Mouse (Mus musculus) intestine, embryonic 14.5 days (tissue): ENCODE results near the gene Cit. TPM values are rescaled to one million over a fixed set of nuclear protein-coding genes. Genes with fewer than 3 reads are reported as not detected.

Source experiments
- ATAC-seq: fragments of 200-750 bp; cut with Nextera tagmentation; replicated peaks from 2 replicates; pipeline ENCODE4 v1.8.0; 2017; ENCODE audit warnings: low read depth, moderate number of reproducible peaks, moderate TSS enrichment, moderate library complexity; ENCODE audit not compliant: low FRiP score, low TSS enrichment
- DNase-seq: peaks from one replicate; pipeline ENCODE4 v3.0.0-alpha.2; 2018; ENCODE audit warnings: low spot score
- H3K27ac ChIP-seq: fragments of 300-500 bp; sonication (generic); 2 replicates; pipeline ENCODE4 v1.5.1; 2014; ENCODE audit warnings: low read depth, mild to moderate bottlenecking, control low read depth
- H3K27me3 ChIP-seq: fragments of 300-500 bp; sonication (generic); replicated peaks from 2 replicates; pipeline ENCODE4 v1.6.1; 2014; ENCODE audit warnings: low read length, control low read depth; ENCODE audit not compliant: control insufficient read depth, insufficient read depth
- H3K36me3 ChIP-seq: fragments of 300-500 bp; sonication (generic); 2 replicates; pipeline ENCODE4 v1.6.1; 2014; ENCODE audit warnings: low read length, control low read depth; ENCODE audit not compliant: control insufficient read depth, insufficient read depth
- H3K4me1 ChIP-seq: fragments of 300-500 bp; sonication (generic); replicated peaks from 2 replicates; pipeline ENCODE4 v1.6.1; 2014; ENCODE audit warnings: low read length, control low read depth, mixed read lengths; ENCODE audit not compliant: control insufficient read depth, insufficient read depth
- H3K4me2 ChIP-seq: fragments of 300-500 bp; sonication (generic); 2 replicates; pipeline ENCODE4 v1.6.1; 2014; ENCODE audit warnings: low read length
- H3K4me3 ChIP-seq: fragments of 300-500 bp; sonication (generic); 2 replicates; pipeline ENCODE4 v1.5.1; 2014; ENCODE audit warnings: low read depth, low read length, control low read depth, mixed read lengths
- H3K9ac ChIP-seq: fragments of 300-500 bp; sonication (generic); 2 replicates; pipeline ENCODE4 v1.6.1; 2014; ENCODE audit warnings: mild to moderate bottlenecking, low read length
- H3K9me3 ChIP-seq: fragments of 300-500 bp; sonication (generic); 2 replicates; pipeline ENCODE4 v1.6.1; 2016; ENCODE audit warnings: low read length, control low read depth; ENCODE audit not compliant: control insufficient read depth
- WGBS: fragments of 180-500 bp; shearing (Covaris S2); extraction: QIAGEN DNeasy Blood & Tissue Kit; methylation state at CpG from one replicate; pipeline ENCODE4 v1.1.7; 2014; 5-methylcytosine and 5-hydroxymethylcytosine counted together
- polyA plus RNA-seq: library from polyadenylated mRNA; unstranded; fragments of >200 nt; fragmentation: Nextera tagmentation; extraction: Ambion mirVana; gene quantifications from 2 replicates; pipeline ENCODE4 v1.2.1, GENCODE M21; 2014

Gene Cit
- polyA plus RNA-seq, 1 experiment from 2014 or later, result 25.8 TPM

DNA sequence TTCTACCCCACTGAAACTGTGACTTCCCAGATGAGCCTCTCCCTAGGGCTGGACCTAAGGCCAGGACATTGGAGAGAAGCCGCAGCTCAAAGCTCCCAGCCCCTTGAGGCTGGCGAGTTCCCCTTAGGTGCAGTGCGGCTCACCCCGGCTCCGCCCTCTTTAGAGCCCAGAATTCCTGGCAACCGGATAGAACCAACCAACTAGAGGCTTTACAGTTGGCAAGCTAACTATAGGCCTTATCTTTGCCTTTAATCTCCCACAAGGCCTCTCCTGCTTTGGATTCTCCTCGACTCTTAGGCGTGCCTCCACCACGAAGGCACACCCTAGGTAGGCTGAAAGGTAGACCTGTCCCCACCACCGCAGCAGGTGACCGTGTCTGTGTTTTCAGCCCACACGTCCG is 162.6 kb downstream of the Cit start:
- H3K36me3 ChIP-seq, result peaks cover 5% of the 10 kb centered on the region; the same call in 1 of the 2 replicates
- no peaks in the 10 kb centered on the region for H3K27me3 ChIP-seq
- DNase-seq (no peak), ATAC-seq (peak; percentile 29; the same call in 1 of the 2 replicates)
- no peak overlapping the region for H3K4me3 ChIP-seq
- H3K4me1 ChIP-seq, result no peaks in the 10 kb centered on the region
- no peak overlapping the region for H3K4me2 ChIP-seq
- H3K9ac ChIP-seq, result no peak overlapping the region
- WGBS, result 81% methylated on average over 13 of the region's 13 CpGs
- no peak overlapping the region for H3K27ac ChIP-seq
- H3K9me3 ChIP-seq, result no peaks in the 10 kb centered on the region

DNA sequence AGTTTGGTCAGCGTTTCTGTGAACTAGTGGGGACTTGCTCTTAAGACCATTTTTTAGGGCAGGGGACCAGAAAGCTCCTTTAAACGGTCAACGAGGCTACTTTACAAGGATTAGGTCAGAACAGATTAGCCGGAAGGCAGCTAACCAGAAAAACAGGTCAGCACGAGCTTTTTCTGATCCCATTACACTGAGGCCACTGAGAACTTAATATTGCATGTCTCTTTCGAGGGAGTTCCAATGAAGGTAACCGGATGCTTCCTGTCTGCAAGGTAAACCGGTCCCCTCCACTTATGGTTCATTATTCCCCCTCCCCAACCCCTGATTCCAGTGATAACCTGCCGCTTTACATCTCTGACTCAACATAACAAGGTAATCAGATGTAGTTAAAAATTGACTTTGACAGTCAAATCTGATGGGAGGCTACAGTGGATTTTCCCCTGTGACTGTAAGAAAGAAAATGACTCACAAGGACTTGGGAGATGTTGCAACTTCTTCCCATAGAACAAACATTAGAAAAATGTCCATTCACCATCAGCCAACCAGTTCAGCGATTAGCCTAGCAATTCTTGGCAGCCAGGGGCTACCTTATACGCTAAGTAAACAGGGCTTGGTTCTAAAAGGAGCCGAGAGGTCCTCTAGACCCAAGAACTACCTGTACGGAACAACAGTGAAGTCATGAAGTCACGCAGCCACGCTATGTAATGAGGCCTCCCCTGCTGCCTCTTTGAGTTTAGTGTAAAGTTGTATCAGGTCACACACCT is 164.2 kb downstream of the Cit start:
- no peak for DNase-seq

DNA sequence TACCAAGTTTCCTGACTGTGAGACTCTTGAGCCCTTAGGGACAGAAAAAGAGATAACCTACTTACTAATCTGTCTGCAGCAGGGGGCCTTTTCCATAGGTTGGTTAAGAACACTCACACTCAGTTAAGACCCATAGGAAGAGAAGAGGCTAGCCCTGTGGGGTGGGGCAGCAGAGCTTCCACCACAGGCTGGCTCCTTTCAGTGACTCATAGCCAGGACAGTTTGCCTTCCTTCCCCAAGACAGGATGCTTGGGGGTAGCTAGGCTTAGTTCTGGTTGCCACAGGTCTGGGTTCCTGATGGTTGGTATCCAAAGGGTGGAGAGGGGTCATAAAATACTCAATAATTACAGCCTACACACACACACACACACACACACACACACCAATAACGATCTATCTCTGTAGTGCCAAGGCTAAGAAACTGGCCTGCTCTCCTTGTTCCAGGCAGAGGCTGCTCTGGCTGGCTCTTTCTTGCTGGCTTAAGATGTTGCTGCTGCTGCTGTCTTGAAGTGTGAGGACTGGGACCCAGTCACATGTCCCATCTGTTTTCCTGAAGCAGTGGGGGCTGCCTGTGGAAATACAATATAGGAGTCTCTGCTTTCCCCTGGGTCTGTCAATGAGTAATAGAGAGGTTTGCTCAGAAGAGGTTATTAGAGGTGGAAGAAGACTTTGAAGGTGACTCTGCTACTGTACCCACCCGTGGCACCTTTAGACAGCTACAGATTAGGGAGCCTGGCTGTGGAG is 165.0 kb downstream of the Cit start:
- Histone ChIP-seq H3K27ac (no peak overlapping the region; the same call in 1 of the 2 replicates), H3K27me3 (no peaks in the 10 kb centered on the region), H3K36me3 (peaks cover 28% of the 10 kb centered on the region), H3K4me3 (no peak overlapping the region), H3K9me3 (no peaks in the 10 kb centered on the region), H3K9ac (no peak overlapping the region), H3K4me2 (no peak overlapping the region), H3K4me1 (no peaks in the 10 kb centered on the region)
- WGBS, result 72% methylated on average over 2 of the region's 2 CpGs
- ATAC-seq (no peak), DNase-seq (no peak)

More for the DNA sequence above, 164.2 kb downstream of the Cit start:
- Histone ChIP-seq H3K27me3 (no peaks in the 10 kb centered on the region), H3K4me2 (no peak overlapping the region), H3K9ac (no peak overlapping the region), H3K4me1 (no peaks in the 10 kb centered on the region), H3K4me3 (no peak overlapping the region), H3K27ac (no peak overlapping the region; the same call in 1 of the 2 replicates), H3K36me3 (peaks cover 20% of the 10 kb centered on the region), H3K9me3 (no peaks in the 10 kb centered on the region)
- no peak for ATAC-seq
- WGBS, result 76% methylated on average over 15 of the region's 15 CpGs

GRCm38 (mm10) chr5:116011700-116012099 is 166.6 kb downstream of the Cit start:
- WGBS, result 89% methylated on average over 7 of the region's 7 CpGs
- Histone ChIP-seq H3K4me3 (no peak overlapping the region), H3K36me3 (peaks cover 39% of the 10 kb centered on the region), H3K4me1 (no peaks in the 10 kb centered on the region), H3K4me2 (no peak overlapping the region), H3K27ac (no peak overlapping the region), H3K9ac (no peak overlapping the region), H3K9me3 (no peaks in the 10 kb centered on the region), H3K27me3 (no peaks in the 10 kb centered on the region)
- DNase-seq (no peak), ATAC-seq (no peak)

DNA sequence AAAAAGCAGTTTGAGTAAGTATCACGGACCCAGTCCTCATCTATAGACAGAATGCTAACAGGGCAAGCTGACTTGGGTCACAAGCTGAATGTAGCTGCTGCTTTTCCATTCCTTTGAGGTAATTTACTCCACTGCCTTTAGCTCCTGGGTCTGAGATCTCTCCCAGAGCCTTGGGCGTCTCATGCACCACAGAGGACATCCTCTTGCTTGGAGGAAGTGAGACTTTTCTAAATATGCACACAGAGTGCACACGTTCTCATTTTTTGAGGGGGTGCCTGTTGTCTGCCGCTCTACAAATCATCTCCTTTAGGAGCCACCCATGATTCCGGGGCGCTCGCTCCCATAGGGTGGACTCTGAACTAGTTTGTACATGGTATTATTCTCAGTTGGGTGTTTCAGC is 167.4 kb downstream of the Cit start:
- no peak overlapping the region for H3K27ac ChIP-seq
- H3K4me1 ChIP-seq, result no peaks in the 10 kb centered on the region
- H3K36me3 ChIP-seq, result peaks cover 47% of the 10 kb centered on the region
- no peak for ATAC-seq
- no peak overlapping the region for H3K4me3 ChIP-seq
- H3K27me3 ChIP-seq, result no peaks in the 10 kb centered on the region
- no peaks in the 10 kb centered on the region for H3K9me3 ChIP-seq
- WGBS, result 89% methylated on average over 7 of the region's 7 CpGs
- no peak for DNase-seq
- H3K4me2 ChIP-seq, result no peak overlapping the region
- no peak overlapping the region for H3K9ac ChIP-seq

- 81% methylated on average over 8 of the region's 8 CpGs for WGBS
- Histone ChIP-seq H3K4me3 (no peak overlapping the region), H3K9me3 (no peaks in the 10 kb centered on the region), H3K9ac (no peak overlapping the region), H3K4me1 (no peaks in the 10 kb centered on the region), H3K36me3 (peaks cover 60% of the 10 kb centered on the region), H3K27ac (no peak overlapping the region), H3K4me2 (no peak overlapping the region), H3K27me3 (no peaks in the 10 kb centered on the region)
- DNase-seq, result no peak
- ATAC-seq, result no peak
These were observed 168.7 kb downstream of the Cit start for GRCm38 (mm10) chr5:116013821-116014220.

DNA sequence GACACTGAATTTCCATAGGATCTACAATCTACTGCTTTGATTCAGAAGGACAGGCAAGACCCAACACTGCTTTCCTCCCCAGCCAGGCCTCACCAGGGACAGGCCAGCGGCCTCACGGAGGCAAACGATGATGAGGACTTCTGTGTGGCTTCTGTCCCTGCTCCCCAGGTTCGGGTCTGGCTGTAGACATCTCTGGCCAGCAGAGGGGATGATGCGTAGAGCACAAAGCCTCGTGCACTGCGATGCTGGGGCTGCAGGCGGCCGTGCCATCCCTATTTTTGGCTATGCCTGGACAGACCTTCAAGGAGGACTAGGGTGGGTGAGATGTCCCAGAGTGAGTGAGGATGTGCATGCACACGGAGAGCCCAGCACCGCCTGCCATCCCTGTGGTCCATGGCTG is 169.2 kb downstream of the Cit start:
- H3K36me3 ChIP-seq, result peaks cover 64% of the 10 kb centered on the region
- H3K4me1 ChIP-seq, result no peaks in the 10 kb centered on the region
- no peak overlapping the region for H3K27ac ChIP-seq
- H3K27me3 ChIP-seq, result no peaks in the 10 kb centered on the region
- no peak for ATAC-seq
- no peaks in the 10 kb centered on the region for H3K9me3 ChIP-seq
- DNase-seq, result no peak
- no peak overlapping the region for H3K4me2 ChIP-seq
- H3K9ac ChIP-seq, result no peak overlapping the region
- H3K4me3 ChIP-seq, result no peak overlapping the region
- WGBS, result 90% methylated on average over 11 of the region's 11 CpGs

DNA sequence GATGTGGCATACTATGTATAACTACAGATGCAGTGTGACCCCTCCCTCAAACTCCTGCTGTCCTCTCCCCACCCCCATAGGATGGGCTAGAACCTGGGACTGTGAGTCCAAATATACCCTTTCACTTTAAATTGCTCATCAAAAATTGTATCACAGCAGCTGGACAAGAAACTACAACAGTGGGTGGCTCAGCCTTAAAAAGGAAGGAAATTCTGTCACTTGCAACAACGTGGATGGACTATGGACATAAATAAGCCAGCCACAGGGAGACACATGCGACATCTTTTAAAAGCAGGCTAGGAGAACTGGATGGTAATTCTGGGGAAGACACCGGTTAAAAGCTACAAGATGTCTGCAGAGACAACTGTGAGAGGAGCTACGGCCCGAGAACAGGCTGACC is 171.5 kb downstream of the Cit start:
- no peak overlapping the region for H3K4me3 ChIP-seq
- H3K36me3 ChIP-seq, result peaks cover 87% of the 10 kb centered on the region
- H3K27ac ChIP-seq, result no peak overlapping the region
- H3K4me2 ChIP-seq, result no peak overlapping the region
- 91% methylated on average over 5 of the region's 5 CpGs for WGBS
- DNase-seq (no peak), ATAC-seq (no peak)
- H3K9me3 ChIP-seq, result no peaks in the 10 kb centered on the region
- H3K27me3 ChIP-seq, result no peaks in the 10 kb centered on the region
- H3K9ac ChIP-seq, result no peak overlapping the region
- H3K4me1 ChIP-seq, result no peaks in the 10 kb centered on the region
